ENCODE assay signal across 20 mouse cellular contexts in genomic region chr14:56970160-56970559, GRCm38 (mm10).
DNase-seq lines count a peak whose midpoint lies in the region; ATAC-seq and TF ChIP-seq lines count a peak whose summit lies in the region.
"Had no signal": no experiment of that assay in that cellular context is flagged by ENCODE, and none has a peak within 500 bp of the region (broad histone marks: within the 10 kb centered on the region; RNA-seq: fewer than 3 reads in every experiment).

No protein-coding gene starts in this region.

- no peak for ATAC-seq in forebrain, embryonic 16.5 days
- no peak for ATAC-seq in forebrain, embryonic 14.5 days
- 0 out of 2 replicates have a peak, but pooled peaks have one; percentile 36 for ATAC-seq in hindbrain, embryonic 13.5 days (ENCODE audit: low FRiP score)
- no peak for ATAC-seq in hindbrain, postnatal 0 days
- no peak for ATAC-seq in midbrain, embryonic 14.5 days (ENCODE audit: low FRiP score, low TSS enrichment)
- no peak for ATAC-seq in monocyte, adult 5-6 weeks (replicated peaks; ENCODE audit: insufficient number of reproducible peaks, low FRiP score, low TSS enrichment, poor library complexity, severe bottlenecking)

- H3K27me3 ChIP-seq in forebrain, embryonic 16.5 days (replicated peaks; ENCODE audit: control insufficient read depth, insufficient read depth, low read length) = no peaks in the 10 kb centered on the region
- no peaks in the 10 kb centered on the region for H3K27me3 ChIP-seq in forebrain, embryonic 14.5 days (replicated peaks; ENCODE audit: control insufficient read depth, insufficient read depth, low read length)
- no peaks in the 10 kb centered on the region for H3K27me3 ChIP-seq in hindbrain, embryonic 13.5 days
- no peaks in the 10 kb centered on the region for H3K27me3 ChIP-seq in hindbrain, postnatal 0 days (ENCODE audit: insufficient read depth, low read length)
- no peaks in the 10 kb centered on the region for H3K27me3 ChIP-seq in midbrain, embryonic 14.5 days (ENCODE audit: control insufficient read depth, insufficient read depth, low read length)
- H3K27me3 ChIP-seq: CH12.LX; embryonic facial prominence, embryonic 12.5 days; hindbrain, embryonic 15.5 days had no signal

- no peaks in the 10 kb centered on the region for H3K36me3 ChIP-seq in forebrain, embryonic 16.5 days (ENCODE audit: control insufficient read depth, insufficient read depth)
- H3K36me3 ChIP-seq in forebrain, embryonic 14.5 days (ENCODE audit: control insufficient read depth, insufficient read depth, low read length) = peaks cover 8% of the 10 kb centered on the region; the same call in 1 of the 2 replicates
- H3K36me3 ChIP-seq in hindbrain, embryonic 13.5 days = 0 out of 2 replicates have a peak, but pooled peaks cover 3% of the 10 kb centered on the region
- H3K36me3 ChIP-seq in hindbrain, postnatal 0 days (ENCODE audit: insufficient read depth, low read length) = no peaks in the 10 kb centered on the region
- H3K36me3 ChIP-seq in midbrain, embryonic 14.5 days (ENCODE audit: control insufficient read depth, insufficient read depth, low read length) = no peaks in the 10 kb centered on the region
- H3K36me3 ChIP-seq: embryonic facial prominence, embryonic 12.5 days; hindbrain, embryonic 15.5 days had no signal

- no peak overlapping the region for H3K4me2 ChIP-seq in forebrain, embryonic 16.5 days (ENCODE audit: low read length)
- H3K4me2 ChIP-seq in forebrain, embryonic 14.5 days (ENCODE audit: low read length) = no peak overlapping the region
- no peak overlapping the region for H3K4me2 ChIP-seq in hindbrain, embryonic 13.5 days
- no peak overlapping the region for H3K4me2 ChIP-seq in hindbrain, postnatal 0 days (ENCODE audit: low read depth, low read length)
- H3K4me2 ChIP-seq in midbrain, embryonic 14.5 days (ENCODE audit: low read length) = no peak overlapping the region
- H3K4me2 ChIP-seq: embryonic facial prominence, embryonic 12.5 days; heart, embryonic 11.5 days; hindbrain, embryonic 15.5 days had no signal

- 0 out of 2 replicates have a peak overlapping the region, but pooled peaks have one; percentile 4 for H3K9ac ChIP-seq in forebrain, embryonic 16.5 days (replicated peaks; ENCODE audit: low read depth, low read length)
- H3K9ac ChIP-seq in forebrain, embryonic 14.5 days (ENCODE audit: low read length) = no peak overlapping the region; the same call in 1 of the 2 replicates
- H3K9ac ChIP-seq in hindbrain, embryonic 13.5 days = no peak overlapping the region; the same call in 1 of the 2 replicates
- no peak overlapping the region for H3K9ac ChIP-seq in hindbrain, postnatal 0 days (replicated peaks; ENCODE audit: low read length)
- no peak overlapping the region for H3K9ac ChIP-seq in midbrain, embryonic 14.5 days (replicated peaks; ENCODE audit: low read length)
- H3K9ac ChIP-seq: embryonic facial prominence, embryonic 12.5 days; forebrain, postnatal 0 days; hindbrain, embryonic 15.5 days had no signal

- no peaks in the 10 kb centered on the region for H3K9me3 ChIP-seq in forebrain, embryonic 16.5 days (ENCODE audit: control insufficient read depth, low read length)
- no peaks in the 10 kb centered on the region for H3K9me3 ChIP-seq in forebrain, embryonic 14.5 days (replicated peaks; ENCODE audit: control insufficient read depth, low read length)
- H3K9me3 ChIP-seq in hindbrain, embryonic 13.5 days = no peaks in the 10 kb centered on the region
- H3K9me3 ChIP-seq in hindbrain, postnatal 0 days (ENCODE audit: low read length) = no peaks in the 10 kb centered on the region
- no peaks in the 10 kb centered on the region for H3K9me3 ChIP-seq in midbrain, embryonic 14.5 days (ENCODE audit: control insufficient read depth, low read length)
- H3K9me3 ChIP-seq: embryonic facial prominence, embryonic 12.5 days; hindbrain, embryonic 15.5 days had no signal

- no peak for DNase-seq in forebrain, embryonic 14.5 days (ENCODE audit: low spot score)
- no peak for DNase-seq in hindbrain, postnatal 0 days (ENCODE audit: low spot score)
- DNase-seq in Muller cell, postnatal 12 days (ENCODE audit: inconsistent ontology term) = peak; percentile 39
- no peak for DNase-seq in midbrain, embryonic 14.5 days
- DNase-seq in MN1 (ENCODE audit: low spot score) = no peak
- DNase-seq: adrenal gland, postnatal 10 days; cerebellum, adult 11 months; cerebellum, adult 8-10 months; cerebellum, postnatal 14 days; forebrain, postnatal 0 days; gastrocnemius, postnatal 14 days; heart, adult 2 months; kidney, adult 11 months had no signal

- WGBS in forebrain, embryonic 16.5 days = 46% methylated on average over 11 of the region's 11 CpGs
- 61% methylated on average over 11 of the region's 11 CpGs for WGBS in forebrain, embryonic 14.5 days
- WGBS in hindbrain, embryonic 13.5 days = 66% methylated on average over 11 of the region's 11 CpGs
- WGBS in hindbrain, postnatal 0 days = 50% methylated on average over 11 of the region's 11 CpGs
- WGBS in midbrain, embryonic 14.5 days = 69% methylated on average over 11 of the region's 11 CpGs

- no peak overlapping the region; the same call in 1 of the 2 replicates for H3K27ac ChIP-seq in forebrain, embryonic 16.5 days (ENCODE audit: low read length)
- no peak overlapping the region for H3K27ac ChIP-seq in forebrain, embryonic 14.5 days (ENCODE audit: low read depth, low read length)
- peak overlapping the region; percentile 36; the same call in 1 of the 2 replicates for H3K27ac ChIP-seq in hindbrain, embryonic 13.5 days
- no peak overlapping the region for H3K27ac ChIP-seq in hindbrain, postnatal 0 days
- H3K27ac ChIP-seq in midbrain, embryonic 14.5 days (replicated peaks; ENCODE audit: low read depth, low read length) = peak overlapping the region; percentile 22; the same call in 1 of the 2 replicates
- H3K27ac ChIP-seq: embryonic facial prominence, embryonic 12.5 days; heart, adult 2 months; hindbrain, embryonic 15.5 days had no signal

- H3K4me3 ChIP-seq in forebrain, embryonic 16.5 days (replicated peaks; ENCODE audit: low read length) = no peak overlapping the region
- no peak overlapping the region for H3K4me3 ChIP-seq in forebrain, embryonic 14.5 days (ENCODE audit: low read depth, low read length)
- no peak overlapping the region for H3K4me3 ChIP-seq in hindbrain, embryonic 13.5 days
- H3K4me3 ChIP-seq in hindbrain, postnatal 0 days (ENCODE audit: low read length) = no peak overlapping the region
- no peak overlapping the region for H3K4me3 ChIP-seq in midbrain, embryonic 14.5 days (replicated peaks; ENCODE audit: low read depth, low read length)
- H3K4me3 ChIP-seq: embryonic facial prominence, embryonic 12.5 days; heart, adult 2 months; hindbrain, embryonic 15.5 days had no signal

- peaks cover 7% of the 10 kb centered on the region; the same call in 1 of the 2 replicates for H3K4me1 ChIP-seq in forebrain, embryonic 16.5 days (replicated peaks; ENCODE audit: control insufficient read depth, insufficient read depth, low read length)
- no peaks in the 10 kb centered on the region for H3K4me1 ChIP-seq in forebrain, embryonic 14.5 days (ENCODE audit: control insufficient read depth, insufficient read depth, low read length)
- peaks cover 12% of the 10 kb centered on the region; the same call in 1 of the 2 replicates for H3K4me1 ChIP-seq in hindbrain, embryonic 13.5 days (replicated peaks)
- no peaks in the 10 kb centered on the region for H3K4me1 ChIP-seq in hindbrain, postnatal 0 days (ENCODE audit: insufficient read depth, low read length)
- H3K4me1 ChIP-seq in midbrain, embryonic 14.5 days (ENCODE audit: control insufficient read depth, insufficient read depth, low read length) = peaks cover 3% of the 10 kb centered on the region; the same call in 1 of the 2 replicates
- H3K4me1 ChIP-seq: hindbrain, embryonic 15.5 days had no signal

- no peak for TF ChIP-seq CTCF in hindbrain, postnatal 0 days (IDR thresholded peaks at IDR 0.05; ENCODE audit: low read depth)

Comparison
In these comparisons a context has a peak if more than half of its experiments do, and no peak if none do; other contexts are left out.
1. H3K27ac ChIP-seq: peak in hindbrain, embryonic 13.5 days (single experiment) and midbrain, embryonic 14.5 days (single experiment); none in forebrain, embryonic 16.5 days (single experiment), forebrain, embryonic 14.5 days (single experiment) and hindbrain, postnatal 0 days (single experiment).